Mouse (Mus musculus): ENCODE data around the gene A4gnt. TPM values are rescaled to one million over a fixed set of nuclear protein-coding genes. Genes with fewer than 3 reads are reported as not detected.

The A4gnt gene
- total and polyA plus RNA-seq, 3 experiments = 0.04 TPM; not detected in 2

GRCm38 (mm10) chr9:99568347-99569070 lies 43.8 kb upstream of the A4gnt start, which contains the start of gene Armc8:
Gene Armc8 (minus strand): TSS chr9:99568899.
- H3K27me3 ChIP-seq (ENCODE audit: control insufficient read depth in 1 of 2, insufficient read depth in 2 of 2, low read length in 2 of 2) = no peaks in the 10 kb centered on the region
- DNase-seq (ENCODE audit: low read depth, low spot score) = peak; percentile 96
- H3K36me3 ChIP-seq (ENCODE audit: control insufficient read depth in 1 of 2, insufficient read depth in 2 of 2, low read length in 2 of 2) = peaks cover 0 to 18% of the 10 kb centered on the region in 2 experiments; a peak in 2 of 4 replicates
- H3K9ac ChIP-seq (ENCODE audit: control insufficient read depth, low read depth, low read length, poor library complexity, severe bottlenecking) = peak within 1 kb of the TSS; percentile 100
- H3K4me3 ChIP-seq (ENCODE audit: control insufficient read depth in 1 of 2, insufficient read depth in 1 of 2, low read depth in 2 of 2, low read length in 2 of 2) = peak within 1 kb of the TSS; percentile 83 to 92
- H3K4me1 ChIP-seq (ENCODE audit: control insufficient read depth in 1 of 2, insufficient read depth in 2 of 2, low read length in 2 of 2) = peaks cover 9% of the 10 kb centered on the region in 2 experiments
- no peaks in the 10 kb centered on the region for H3K9me3 ChIP-seq (replicated peaks; ENCODE audit: insufficient read depth, low read length)
- peak within 1 kb of the TSS; percentile 100 for H3K27ac ChIP-seq (ENCODE audit: control insufficient read depth, low read depth, low read length)
- TF ChIP-seq HCFC1 (IDR thresholded peaks at IDR 0.05; ENCODE audit: low read depth, low read length) (peak; percentile 89), ZKSCAN1 (IDR thresholded peaks at IDR 0.05; ENCODE audit: low read depth, low read length) (no peak), KAT2A (conservative IDR thresholded peaks at IDR 0.05; ENCODE audit: low read depth, low read length) (no peak; the same call in 1 of the 2 replicates), BHLHE40 (IDR thresholded peaks at IDR 0.05; ENCODE audit: borderline replicate concordance, low read depth, low read length) (peak; percentile 83), MYC (IDR thresholded peaks at IDR 0.05; ENCODE audit: low read depth, low read length) (peak; percentile 45; the same call in 1 of the 2 replicates), GATA1 (IDR thresholded peaks at IDR 0.05; ENCODE audit: low read depth, low read length) (no peak), TAL1 (IDR thresholded peaks at IDR 0.05; ENCODE audit: low read length) (no peak), NRF1 (IDR thresholded peaks at IDR 0.05; ENCODE audit: insufficient read depth, low read depth, low read length, poor library complexity, severe bottlenecking) (peak; percentile 88), TBP (IDR thresholded peaks at IDR 0.05; ENCODE audit: low read depth, low read length) (peak; percentile 75), ZC3H11A (IDR thresholded peaks at IDR 0.05; ENCODE audit: low read depth, low read length) (peak; percentile 99), ETS1 (IDR thresholded peaks at IDR 0.05; ENCODE audit: low read depth, low read length) (peak; percentile 45; the same call in 1 of the 2 replicates), POLR2A (IDR thresholded peaks at IDR 0.05; ENCODE audit: control insufficient read depth in 1 of 2, insufficient read depth in 1 of 2, low read depth in 1 of 2, low read length in 2 of 2, poor library complexity in 1 of 2) (peak in 1 of 2 experiments; percentile 89), MAX (IDR thresholded peaks at IDR 0.05; ENCODE audit: low read length) (peak; percentile 11), MXI1 (IDR thresholded peaks at IDR 0.05; ENCODE audit: low read depth, low read length) (peak; percentile 75; the same call in 1 of the 2 replicates)
- peaks cover 33% of the 10 kb centered on the region for H3K79me2 ChIP-seq (ENCODE audit: control insufficient read depth, insufficient read depth, low read length, poor library complexity)

GRCm38 (mm10) chr9:99569071-99569397 lies 43.3 kb upstream of the A4gnt start:
- peak overlapping the region; percentile 100 for H3K27ac ChIP-seq (ENCODE audit: control insufficient read depth, low read depth, low read length)
- H3K4me3 ChIP-seq (ENCODE audit: control insufficient read depth in 1 of 2, insufficient read depth in 1 of 2, low read depth in 2 of 2, low read length in 2 of 2) = peak overlapping the region; percentile 83 to 92
- H3K4me1 ChIP-seq (ENCODE audit: control insufficient read depth in 1 of 2, insufficient read depth in 2 of 2, low read length in 2 of 2) = peaks cover 7 to 10% of the 10 kb centered on the region in 2 experiments
- H3K9me3 ChIP-seq (replicated peaks; ENCODE audit: insufficient read depth, low read length) = no peaks in the 10 kb centered on the region
- DNase-seq (ENCODE audit: low read depth, low spot score) = no peak
- no peaks in the 10 kb centered on the region for H3K27me3 ChIP-seq (ENCODE audit: control insufficient read depth in 1 of 2, insufficient read depth in 2 of 2, low read length in 2 of 2)
- peak overlapping the region; percentile 98 for H3K9ac ChIP-seq (ENCODE audit: control insufficient read depth, low read depth, low read length, poor library complexity, severe bottlenecking)
- TF ChIP-seq GATA1 (IDR thresholded peaks at IDR 0.05; ENCODE audit: low read depth, low read length) (peak; percentile 41; the same call in 1 of the 2 replicates), MAZ (IDR thresholded peaks at IDR 0.05; ENCODE audit: low read depth, low read length) (no peak), POLR2AphosphoS2 (IDR thresholded peaks at IDR 0.05; ENCODE audit: low read length) (peak; percentile 73), ZMIZ1 (IDR thresholded peaks at IDR 0.05; ENCODE audit: low read depth, low read length) (peak; percentile 62; the same call in 1 of the 2 replicates), EP300 (IDR thresholded peaks at IDR 0.05; ENCODE audit: low read depth in 1 of 2, low read length in 2 of 2) (peak in 1 of 2 experiments; percentile 31; a peak in 2 of 4 replicates), NELFE (IDR thresholded peaks at IDR 0.05; ENCODE audit: low read depth, low read length) (peak; percentile 82; the same call in 1 of the 2 replicates), MYB (IDR thresholded peaks at IDR 0.05; ENCODE audit: low read depth, low read length) (peak; percentile 32; the same call in 1 of the 2 replicates), E2F4 (IDR thresholded peaks at IDR 0.05; ENCODE audit: borderline replicate concordance, low read depth, low read length) (no peak), SIN3A (IDR thresholded peaks at IDR 0.05; ENCODE audit: low read length) (peak; percentile 76; the same call in 1 of the 2 replicates)
- H3K79me2 ChIP-seq (ENCODE audit: control insufficient read depth, insufficient read depth, low read length, poor library complexity) = peaks cover 28% of the 10 kb centered on the region
- peaks cover 0 to 15% of the 10 kb centered on the region in 2 experiments; a peak in 2 of 4 replicates for H3K36me3 ChIP-seq (ENCODE audit: control insufficient read depth in 1 of 2, insufficient read depth in 2 of 2, low read length in 2 of 2)

Measured in MEL (cell line).